Mouse (Mus musculus) adrenal gland, postnatal 10 days (tissue): ENCODE results near the gene Slc38a9. TPM values are rescaled to one million over a fixed set of nuclear protein-coding genes. Genes with fewer than 3 reads are reported as not detected.
A peak's percentile ranks its signal among the peaks of the same experiment; 100 is the strongest.

Source experiments
- DNase-seq: peaks from one replicate; pipeline ENCODE4 v3.0.0; 2021; ENCODE audit warnings: mixed read lengths
- total RNA-seq, 2 experiments: library from RNA; stranded (reverse); gene quantifications; 2 replicates each; pipeline ENCODE4 v1.2.3; 2021

The Slc38a9 gene
- total RNA-seq, 2 experiments from 2014 or later: 13.1 to 28.0 TPM

- DNase-seq: no peak
Observed at GRCm38 (mm10) chr13:112745936-112746694, 85.6 kb downstream of the Slc38a9 start.

GRCm38 (mm10) chr13:112746695-112747055 lies 86.1 kb downstream of the Slc38a9 start:
- DNase-seq: no peak

GRCm38 (mm10) chr13:112747808-112748430 lies 87.4 kb downstream of the Slc38a9 start:
- no peak for DNase-seq

GRCm38 (mm10) chr13:112748808-112749510 lies 88.4 kb downstream of the Slc38a9 start:
- no peak for DNase-seq

GRCm38 (mm10) chr13:112749881-112750280 lies 89.3 kb downstream of the Slc38a9 start:
- no peak for DNase-seq

- DNase-seq: peak; percentile 77
Observed at GRCm38 (mm10) chr13:112751454-112752308, 91.1 kb downstream of the Slc38a9 start.

GRCm38 (mm10) chr13:112752309-112752975 lies 91.9 kb downstream of the Slc38a9 start:
- no peak for DNase-seq

GRCm38 (mm10) chr13:112753522-112753921 lies 93.0 kb downstream of the Slc38a9 start:
- peak; percentile 68 for DNase-seq

GRCm38 (mm10) chr13:112754871-112755270 lies 94.3 kb downstream of the Slc38a9 start:
- no peak for DNase-seq

GRCm38 (mm10) chr13:112755507-112756010 lies 95.0 kb downstream of the Slc38a9 start:
- no peak for DNase-seq

GRCm38 (mm10) chr13:112757395-112757794 lies 96.8 kb downstream of the Slc38a9 start:
- DNase-seq: no peak

- DNase-seq: no peak
Observed at GRCm38 (mm10) chr13:112758546-112759090, 98.1 kb downstream of the Slc38a9 start.

- DNase-seq: no peak
Observed at GRCm38 (mm10) chr13:112759364-112759763, 98.8 kb downstream of the Slc38a9 start.

- no peak for DNase-seq
Observed at GRCm38 (mm10) chr13:112759777-112760537, 99.4 kb downstream of the Slc38a9 start.

GRCm38 (mm10) chr13:112760538-112760881 lies 100.0 kb downstream of the Slc38a9 start:
- DNase-seq: no peak

- DNase-seq: no peak
Observed at GRCm38 (mm10) chr13:112761787-112762186, 101.2 kb downstream of the Slc38a9 start.

- DNase-seq: no peak
Observed at GRCm38 (mm10) chr13:112762548-112762947, 102.0 kb downstream of the Slc38a9 start.

- peak; percentile 55 for DNase-seq
Observed at GRCm38 (mm10) chr13:112763531-112764091, 103.1 kb downstream of the Slc38a9 start.

GRCm38 (mm10) chr13:112764556-112764955 lies 104.0 kb downstream of the Slc38a9 start:
- no peak for DNase-seq

GRCm38 (mm10) chr13:112765654-112766053 lies 105.1 kb downstream of the Slc38a9 start:
- no peak for DNase-seq
